Mouse (Mus musculus) embryonic facial prominence, embryonic 10.5 days (tissue): ENCODE measurements at regions not wholly inside any gene's neighbourhood (a gene's known extent, or its start where the extent isn't known, plus 50 kb on each side); places are given as distances from the start of the nearest gene placed in this dataset.
"Not testable (repeated sequence)": the region's sequence is repeated elsewhere in the genome, so short reads cannot be mapped to it uniquely, and the experiment has no call there.

ENCODE experiments used
- DNase-seq: peaks from one replicate; pipeline ENCODE4 v3.0.0-alpha.2; 2017; ENCODE audit warnings: low spot score
- H3K27ac ChIP-seq: fragments of 300-500 bp; sonication (generic); replicated peaks from 2 replicates; pipeline ENCODE4 v1.5.1; 2016; ENCODE audit warnings: mild to moderate bottlenecking
- H3K27me3 ChIP-seq: fragments of 300-500 bp; sonication (generic); replicated peaks from 2 replicates; pipeline ENCODE4 v1.6.1; 2016; ENCODE audit warnings: low read depth, mild to moderate bottlenecking; ENCODE audit not compliant: poor library complexity, severe bottlenecking
- H3K36me3 ChIP-seq: fragments of 300-500 bp; sonication (generic); replicated peaks from 2 replicates; pipeline ENCODE4 v1.6.1; 2016; ENCODE audit warnings: mild to moderate bottlenecking, moderate library complexity
- H3K4me1 ChIP-seq: fragments of 300-500 bp; sonication (generic); 2 replicates; pipeline ENCODE4 v1.6.1; 2016
- H3K4me3 ChIP-seq: fragments of 300-500 bp; sonication (generic); 2 replicates; pipeline ENCODE4 v1.5.1; 2016; ENCODE audit warnings: mild to moderate bottlenecking, moderate library complexity
- H3K9me3 ChIP-seq: fragments of 300-500 bp; sonication (generic); 2 replicates; pipeline ENCODE4 v1.6.1; 2016; ENCODE audit warnings: mild to moderate bottlenecking
- WGBS: fragments of 180-500 bp; shearing (Covaris S2); methylation state at CpG from one replicate; pipeline ENCODE4 v1.1.7; 2016; 5-methylcytosine and 5-hydroxymethylcytosine counted together

DNA sequence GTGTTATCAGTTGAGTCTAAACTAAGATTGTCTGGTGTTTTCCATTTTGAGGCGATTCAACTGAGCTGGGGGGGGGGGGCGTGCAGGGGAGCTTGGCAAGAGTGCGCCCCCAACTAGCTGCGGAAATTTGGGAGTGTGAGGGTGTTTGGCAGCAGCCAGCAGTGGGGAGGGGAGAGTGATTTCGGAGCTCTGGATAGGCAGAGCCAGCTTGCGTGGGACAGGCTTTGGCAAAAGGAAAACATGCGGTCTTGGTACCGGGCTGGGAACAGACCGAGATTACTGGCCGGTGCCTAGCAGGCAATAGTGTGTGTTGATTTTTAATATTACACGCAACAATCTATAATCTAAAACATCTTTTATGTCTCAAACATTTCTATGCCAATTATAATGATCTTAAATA, 199.4 kb upstream of the Cdk6 start:
- H3K4me1 ChIP-seq, H3K4me3 ChIP-seq, H3K27me3 ChIP-seq, DNase-seq, H3K9me3 ChIP-seq, H3K27ac ChIP-seq, H3K36me3 ChIP-seq: not testable (repeated sequence)
- 94% methylated on average over 11 of the region's 11 CpGs for WGBS

DNA sequence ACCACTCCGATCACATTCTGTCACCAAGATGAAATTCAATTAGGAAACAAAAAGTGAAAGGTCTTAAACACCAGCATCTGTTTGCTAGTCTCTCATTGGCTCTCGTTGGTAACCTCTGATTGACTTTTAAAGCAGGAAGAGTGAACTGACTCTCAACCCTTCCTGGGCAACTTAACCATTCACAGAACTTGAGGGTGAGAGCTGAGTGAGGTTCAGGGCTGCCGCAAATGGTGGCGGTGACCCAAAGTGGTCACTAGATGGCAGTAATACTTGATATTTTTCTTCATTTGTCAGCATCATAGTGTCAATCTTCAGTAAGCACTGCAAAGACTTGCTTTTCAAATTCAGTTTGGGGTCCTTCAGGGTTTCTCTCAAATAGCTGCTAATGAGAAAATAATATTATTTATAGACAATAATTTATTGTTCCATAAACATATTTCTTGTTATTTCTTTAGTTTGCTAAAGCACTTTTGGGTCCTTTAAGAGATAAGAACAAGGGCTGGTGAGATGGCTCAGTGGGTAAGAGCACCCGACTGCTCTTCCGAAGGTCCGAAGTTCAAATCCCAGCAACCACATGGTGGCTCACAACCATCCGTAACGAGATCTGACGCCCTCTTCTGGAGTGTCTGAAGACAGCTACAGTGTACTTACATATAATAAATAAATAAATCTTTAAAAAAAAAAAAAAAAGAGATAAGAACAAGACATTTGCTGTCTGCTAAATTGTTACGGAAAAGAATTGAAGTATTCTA, 194.6 kb upstream of the Cdk6 start:
- not testable (repeated sequence) for H3K27me3 ChIP-seq, H3K9me3 ChIP-seq, H3K4me1 ChIP-seq, H3K27ac ChIP-seq, H3K36me3 ChIP-seq, H3K4me3 ChIP-seq
- DNase-seq = peak; percentile 37
- WGBS = 55% methylated on average over 11 of the region's 11 CpGs

DNA sequence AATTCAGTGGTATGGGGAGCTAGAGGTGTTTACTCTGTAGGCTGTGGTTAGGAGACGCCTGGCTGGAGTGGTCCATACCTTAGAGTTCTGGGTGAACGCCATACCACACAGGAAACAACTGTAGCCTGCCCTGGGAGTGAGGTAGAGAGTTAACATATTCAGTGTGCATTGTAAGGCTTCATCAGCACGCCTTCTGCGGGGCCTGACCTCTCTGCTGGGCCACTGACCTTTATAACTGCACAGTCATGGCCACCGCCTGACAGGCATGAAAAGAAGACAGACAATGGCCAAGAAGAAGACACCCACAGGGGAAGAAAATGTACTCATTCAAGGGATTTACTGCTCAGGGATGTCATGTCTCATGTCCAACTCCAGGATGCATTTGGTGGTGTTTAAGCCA, 191.4 kb upstream of the Cdk6 start:
- H3K4me3 ChIP-seq, H3K27me3 ChIP-seq, H3K36me3 ChIP-seq, H3K9me3 ChIP-seq, H3K4me1 ChIP-seq, H3K27ac ChIP-seq: not testable (repeated sequence)
- DNase-seq = peak; percentile 8
- WGBS = 59% methylated on average over 5 of the region's 5 CpGs

DNA sequence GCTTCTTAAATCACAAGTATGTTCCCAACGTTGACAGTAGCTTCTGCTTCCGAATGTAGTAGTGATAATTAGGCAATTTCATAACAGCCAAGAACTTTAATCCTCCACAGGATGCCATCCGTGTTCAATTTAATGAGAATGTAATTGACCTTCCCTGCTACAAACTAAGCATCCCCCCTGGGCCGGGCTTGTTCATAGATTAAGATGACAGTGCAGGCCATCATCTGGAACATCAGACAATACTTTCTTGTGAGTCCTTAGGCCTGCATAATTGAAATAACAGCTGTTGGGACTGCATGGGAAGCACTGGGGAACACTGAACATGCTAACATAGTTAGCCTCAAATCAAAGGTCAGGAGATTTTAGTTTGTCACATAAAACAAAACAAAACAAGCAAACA, 190.5 kb upstream of the Cdk6 start:
- not testable (repeated sequence) for H3K4me3 ChIP-seq, H3K36me3 ChIP-seq, H3K27ac ChIP-seq, DNase-seq, H3K27me3 ChIP-seq, H3K9me3 ChIP-seq, H3K4me1 ChIP-seq
- WGBS = 49% methylated on average over 4 of the region's 4 CpGs

DNA sequence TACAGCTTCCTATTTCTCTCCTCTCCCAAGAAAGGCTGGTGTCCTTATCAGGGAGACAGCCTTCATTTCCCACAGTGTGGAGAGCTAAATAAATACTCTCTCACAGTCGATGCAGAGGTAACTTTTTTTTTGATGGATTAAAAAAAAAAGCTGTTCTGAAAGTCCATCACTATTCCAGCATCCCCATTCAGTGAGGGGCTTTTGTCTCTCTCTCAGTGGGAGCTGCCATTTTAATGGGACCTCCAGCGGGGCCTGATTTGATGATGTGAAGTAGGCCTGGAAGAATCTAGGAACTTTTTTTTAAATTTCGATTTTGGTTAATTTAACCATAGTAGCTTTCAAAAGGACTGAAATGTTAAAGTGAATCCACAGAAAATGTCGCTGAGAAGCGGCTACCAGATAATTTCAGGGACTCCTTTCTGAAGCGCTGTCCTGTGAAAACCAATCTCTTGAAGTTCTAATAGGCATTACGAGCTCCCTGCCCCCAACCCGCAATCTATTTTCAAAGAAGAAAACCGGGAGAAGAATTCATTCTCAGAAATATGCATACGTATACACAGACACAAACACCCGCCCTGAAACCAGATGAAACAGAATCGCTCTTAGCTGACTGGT, 189.6 kb upstream of the Cdk6 start:
- not testable (repeated sequence) for H3K27me3 ChIP-seq, H3K4me1 ChIP-seq, H3K36me3 ChIP-seq, H3K27ac ChIP-seq, H3K9me3 ChIP-seq
- DNase-seq = peak; percentile 8
- H3K4me3 ChIP-seq = peak overlapping the region; percentile 51
- 6% methylated on average over 12 of the region's 12 CpGs for WGBS

DNA sequence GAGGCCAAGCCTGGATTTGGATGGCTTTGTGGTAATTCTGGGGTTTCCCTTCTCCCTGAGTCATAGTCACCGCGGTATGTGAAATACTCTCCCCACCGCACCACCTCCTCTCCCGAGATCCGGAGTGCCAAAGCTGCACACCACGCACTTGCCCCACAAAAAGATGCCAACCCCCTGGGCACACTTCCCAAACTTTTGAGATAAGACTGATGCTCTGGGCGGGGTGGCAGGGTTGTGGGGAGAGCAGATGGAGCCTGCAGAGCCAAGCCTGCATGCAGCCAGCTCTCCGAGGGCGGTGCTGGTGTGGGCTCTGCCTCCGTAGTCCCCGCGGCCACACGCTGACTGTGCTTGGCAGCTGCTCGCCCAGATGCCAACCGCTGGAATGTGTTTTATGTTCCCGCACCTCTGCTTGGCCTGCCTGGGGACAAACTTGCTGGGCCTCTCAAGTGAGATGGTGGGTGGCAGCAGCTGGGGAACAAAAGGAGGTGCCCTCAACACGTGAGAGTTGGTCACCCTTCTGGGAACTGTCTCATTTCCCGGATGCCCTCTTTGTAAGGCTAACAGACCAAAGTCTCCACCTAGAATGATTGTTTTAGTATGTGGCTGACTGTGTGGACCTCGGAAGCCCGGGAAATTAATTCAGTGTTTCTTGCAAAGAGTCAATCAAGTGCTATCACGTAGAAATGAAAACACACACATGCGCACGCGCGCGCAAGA, 189.0 kb upstream of the Cdk6 start:
- H3K27ac ChIP-seq = peak overlapping the region; percentile 72

DNA sequence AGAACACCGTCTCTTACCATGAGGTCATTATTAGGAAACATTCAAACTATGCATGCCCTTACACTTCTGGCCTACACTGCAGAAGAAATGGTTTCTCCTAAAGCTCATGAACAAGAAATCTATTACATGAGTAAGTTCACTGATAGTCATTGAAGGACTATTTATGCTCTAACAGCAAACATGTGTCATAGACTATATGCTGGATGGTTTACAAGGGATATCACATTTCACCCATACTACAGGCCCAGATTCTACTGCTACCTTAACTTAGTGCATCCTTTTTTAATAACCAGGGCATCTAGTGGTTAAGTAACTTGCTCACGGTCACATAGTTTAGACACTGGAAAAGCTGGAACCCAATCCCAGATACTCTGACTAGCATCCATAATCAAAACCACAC, 175.8 kb upstream of the Cdk6 start:
- H3K4me1 ChIP-seq, DNase-seq, H3K36me3 ChIP-seq, H3K27ac ChIP-seq, H3K9me3 ChIP-seq, H3K27me3 ChIP-seq, H3K4me3 ChIP-seq: not testable (repeated sequence)
- 80% methylated on average over 2 of the region's 2 CpGs for WGBS

More for the DNA sequence above, 189.0 kb upstream of the Cdk6 start:
- H3K4me1 ChIP-seq, H3K9me3 ChIP-seq, H3K27me3 ChIP-seq, H3K36me3 ChIP-seq: not testable (repeated sequence)
- WGBS = 26% methylated on average over 26 of the region's 26 CpGs
- H3K4me3 ChIP-seq = peak overlapping the region; percentile 51
- DNase-seq = peak; percentile 60

DNA sequence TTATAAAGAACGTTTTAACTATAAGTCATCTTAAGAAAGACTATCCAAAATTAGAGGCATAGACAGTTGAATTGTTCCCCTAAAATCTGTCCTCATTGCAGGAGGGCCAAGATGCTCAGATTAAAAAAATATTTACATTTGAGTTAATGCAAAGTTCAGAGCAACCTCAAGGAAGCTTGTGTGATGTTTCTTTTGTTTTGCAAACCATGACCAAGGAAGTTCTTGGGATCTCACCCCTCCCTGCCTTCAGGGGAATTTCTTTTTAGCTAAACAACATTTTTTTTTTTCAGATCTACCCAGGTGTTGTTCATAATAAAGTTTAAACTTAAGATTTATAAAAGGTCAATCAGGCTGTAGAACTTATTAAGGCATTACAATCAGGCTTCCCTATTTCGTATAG, 174.8 kb upstream of the Cdk6 start:
- not testable (repeated sequence) for H3K27me3 ChIP-seq, H3K27ac ChIP-seq, DNase-seq, H3K4me3 ChIP-seq, H3K9me3 ChIP-seq, H3K36me3 ChIP-seq, H3K4me1 ChIP-seq
- 77% methylated on average over 2 of the region's 2 CpGs for WGBS

DNA sequence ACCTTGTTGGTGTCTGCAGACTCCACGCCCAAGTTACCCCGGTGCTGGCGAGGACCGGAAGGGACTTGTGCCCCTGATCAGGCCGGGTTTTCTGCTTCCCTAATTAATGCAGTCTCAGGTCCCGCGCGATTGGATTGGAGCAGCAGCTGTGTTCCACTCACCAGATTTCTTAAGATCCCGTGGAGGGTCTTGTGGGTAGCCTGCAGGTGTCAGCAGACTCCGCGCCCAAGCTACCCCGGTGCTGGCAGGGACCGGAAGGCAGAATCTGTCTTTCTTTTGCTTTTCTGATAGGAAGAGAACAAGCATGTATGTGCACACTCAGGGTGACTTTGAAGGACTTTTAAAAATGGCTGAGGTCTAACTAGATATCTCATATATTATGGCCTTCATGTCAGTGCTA, 147.7 kb upstream of the Cdk6 start:
- not testable (repeated sequence) for H3K4me1 ChIP-seq, H3K36me3 ChIP-seq, DNase-seq, H3K4me3 ChIP-seq, H3K27me3 ChIP-seq, H3K27ac ChIP-seq, H3K9me3 ChIP-seq
- 92% methylated on average over 13 of the region's 13 CpGs for WGBS

DNA sequence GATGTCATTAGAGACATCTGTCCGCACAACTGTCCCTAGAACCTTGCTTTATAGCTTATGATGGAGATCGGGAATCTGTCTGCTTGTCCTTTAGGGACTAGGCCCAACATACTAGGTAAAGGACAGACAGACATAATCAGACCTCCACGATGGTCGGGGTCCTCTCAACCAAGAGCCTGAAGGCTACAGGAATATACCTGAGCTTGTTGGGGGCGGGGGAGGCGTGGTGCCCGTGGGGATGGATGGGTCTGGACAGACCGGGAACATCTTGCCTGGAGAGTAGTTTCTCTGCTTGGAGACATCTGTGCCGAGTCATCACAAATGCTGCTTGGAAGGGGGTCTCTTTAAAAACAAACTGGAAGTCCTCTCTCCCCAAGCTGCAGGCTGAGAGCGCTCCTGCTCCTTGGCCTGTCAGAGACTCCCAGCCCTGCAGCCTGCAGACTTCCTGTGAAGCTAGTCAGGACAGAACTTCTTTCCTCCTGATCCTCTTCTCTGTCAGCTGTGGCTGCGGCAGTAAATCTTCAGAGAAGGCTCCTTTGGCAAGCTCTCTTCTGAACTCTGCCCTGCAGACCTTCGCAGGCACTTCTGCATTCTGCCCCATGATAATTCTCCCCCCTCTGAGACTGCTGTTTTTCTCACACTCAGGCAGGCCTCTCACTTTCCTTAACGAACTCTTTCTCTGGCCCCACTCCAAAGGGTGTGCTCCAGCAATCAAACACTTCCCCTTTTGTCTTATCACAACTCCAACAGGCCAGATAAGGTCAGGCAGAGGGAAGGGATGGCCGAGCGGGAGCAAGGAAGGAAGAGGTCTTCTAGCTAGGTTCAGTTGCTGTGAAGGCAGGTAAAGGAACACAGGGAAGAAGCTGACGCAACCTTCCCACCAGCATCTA, 143.1 kb upstream of the Cdk6 start:
- 64% methylated on average over 16 of the region's 16 CpGs for WGBS
- Histone ChIP-seq H3K9me3 (no peaks in the 10 kb centered on the region), H3K4me1 (peaks cover 7% of the 10 kb centered on the region; the same call in 1 of the 2 replicates), H3K27ac (no peak overlapping the region), H3K36me3 (no peaks in the 10 kb centered on the region), H3K27me3 (no peaks in the 10 kb centered on the region), H3K4me3 (no peak overlapping the region)
- DNase-seq = no peak

DNA sequence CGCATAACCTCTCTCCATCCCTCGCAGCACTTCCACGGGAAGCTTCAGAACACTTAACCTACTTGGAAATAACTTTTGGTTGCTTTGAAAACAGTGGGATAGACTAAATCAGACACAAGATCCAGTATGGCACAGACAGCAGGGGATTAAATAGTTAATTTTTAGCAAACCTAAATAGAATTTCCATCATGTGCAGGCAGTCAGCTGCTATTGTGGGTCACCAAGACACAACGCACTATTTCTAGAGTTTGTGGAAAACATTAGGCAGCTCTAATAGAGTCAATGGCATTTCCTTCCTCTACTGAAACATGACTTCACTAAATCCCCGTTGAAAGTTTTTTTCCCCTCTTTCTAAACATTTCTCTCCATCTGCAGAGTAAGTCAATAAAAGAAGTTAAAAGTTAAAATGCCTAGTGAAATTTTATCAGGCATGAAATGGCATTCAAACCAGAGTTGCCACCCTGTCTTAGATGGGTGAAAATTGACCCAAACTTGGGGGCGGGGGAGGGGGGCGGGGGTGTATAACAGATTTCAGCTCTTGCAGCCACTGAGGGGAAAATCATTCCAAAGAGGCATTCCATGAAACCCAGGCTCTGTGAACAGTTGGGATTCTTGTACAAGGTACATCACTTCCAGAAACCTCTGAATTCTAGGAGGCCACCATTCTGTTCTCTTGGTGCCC, 142.3 kb upstream of the Cdk6 start:
- H3K27ac ChIP-seq, H3K27me3 ChIP-seq, H3K36me3 ChIP-seq, H3K4me3 ChIP-seq, DNase-seq, H3K9me3 ChIP-seq, H3K4me1 ChIP-seq: not testable (repeated sequence)
- WGBS = 68% methylated on average over 7 of the region's 7 CpGs

DNA sequence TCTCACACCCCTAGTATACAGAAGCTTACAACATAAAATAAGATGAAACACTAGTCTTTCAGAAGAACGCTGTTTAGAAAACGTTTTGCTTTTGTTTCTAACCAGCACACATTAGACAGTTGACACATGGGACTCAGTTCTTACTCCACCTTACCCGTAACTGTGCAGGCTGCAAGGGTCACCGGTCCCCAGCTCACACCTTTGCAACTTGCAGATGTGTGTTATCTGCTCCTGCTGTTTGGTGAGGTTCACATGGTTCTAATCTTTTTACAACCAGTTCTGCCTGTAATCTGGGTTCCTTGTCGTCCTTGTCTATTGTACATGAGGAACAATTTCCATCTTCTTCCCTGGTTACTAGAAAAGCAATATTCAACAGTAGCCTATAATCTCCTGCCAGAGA, 135.1 kb upstream of the Cdk6 start:
- H3K27me3 ChIP-seq, H3K9me3 ChIP-seq, H3K4me1 ChIP-seq, H3K4me3 ChIP-seq, H3K27ac ChIP-seq, DNase-seq, H3K36me3 ChIP-seq: not testable (repeated sequence)
- WGBS = 82% methylated on average over 5 of the region's 5 CpGs
